Mouse (Mus musculus) CH12F3 (cell line): Measurements from ENCODE around the gene Ttc7.

Experiments used
- in situ Hi-C: fragments of 300-500 bp; cut with MboI; formaldehyde crosslinking; loops from 2 replicates; pipeline ENCODE4 v1.14.3; 2020; ENCODE audit warnings: low sequenced_read_pairs

The Ttc7 gene

DNA sequence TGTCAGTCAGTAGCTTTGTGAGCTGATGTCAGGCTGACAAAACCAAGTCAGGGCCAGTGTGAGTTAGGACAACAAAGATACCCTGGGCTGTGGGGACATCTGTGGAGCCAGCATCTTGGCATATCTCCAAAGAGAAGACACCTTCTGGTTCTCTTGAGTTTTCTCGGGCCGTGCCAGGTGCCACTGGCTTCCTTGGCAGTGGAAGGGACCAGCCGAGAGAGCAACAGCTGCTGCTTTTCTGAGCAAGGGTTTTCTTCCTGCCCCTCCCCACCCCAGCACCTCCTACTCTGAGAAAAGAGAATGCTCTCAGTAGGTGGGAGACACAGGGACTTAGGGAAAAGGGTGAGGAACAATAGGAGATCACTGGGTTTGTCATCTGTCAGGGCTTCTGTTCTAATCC lies 78.4 kb downstream of the Ttc7 start:
- in situ Hi-C loops, result no loop called here

GRCm38 (mm10) chr17:87364108-87364507 lies 81.4 kb downstream of the Ttc7 start:
- in situ Hi-C loops, result no loop called here

- in situ Hi-C loops, result no loop called here
Observed at GRCm38 (mm10) chr17:87365268-87365667, 82.6 kb downstream of the Ttc7 start.

GRCm38 (mm10) chr17:87366520-87366919 lies 83.8 kb downstream of the Ttc7 start:
- in situ Hi-C loops, result no loop called here

DNA sequence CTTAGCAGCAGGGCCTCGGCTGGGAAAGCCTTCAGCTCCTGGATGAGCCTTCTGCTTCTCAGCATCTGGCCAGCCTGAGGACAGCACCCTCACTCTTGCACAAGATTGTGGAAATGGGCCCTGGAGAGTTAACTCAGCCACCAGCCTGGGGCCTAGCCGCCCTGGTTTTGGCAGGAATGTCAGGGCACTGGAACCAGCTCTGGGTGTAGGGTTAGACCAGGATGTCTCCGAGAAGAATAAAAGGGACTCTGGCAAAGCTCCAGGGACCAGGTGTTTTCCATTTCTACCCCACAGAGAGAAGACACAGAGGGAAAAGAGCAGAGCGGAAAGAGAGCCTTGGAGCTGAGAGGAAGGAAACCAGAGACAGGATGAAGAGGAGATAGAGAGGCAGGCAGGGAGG lies 84.5 kb downstream of the Ttc7 start:
- in situ Hi-C loops, result no loop called here

GRCm38 (mm10) chr17:87367640-87368039 lies 85.0 kb downstream of the Ttc7 start:
- in situ Hi-C loops, result no loop called here

- in situ Hi-C loops, result no loop called here
Observed at GRCm38 (mm10) chr17:87368481-87368880, 85.8 kb downstream of the Ttc7 start.

GRCm38 (mm10) chr17:87369270-87369759 lies 86.6 kb downstream of the Ttc7 start:
- in situ Hi-C loops, result no loop called here

DNA sequence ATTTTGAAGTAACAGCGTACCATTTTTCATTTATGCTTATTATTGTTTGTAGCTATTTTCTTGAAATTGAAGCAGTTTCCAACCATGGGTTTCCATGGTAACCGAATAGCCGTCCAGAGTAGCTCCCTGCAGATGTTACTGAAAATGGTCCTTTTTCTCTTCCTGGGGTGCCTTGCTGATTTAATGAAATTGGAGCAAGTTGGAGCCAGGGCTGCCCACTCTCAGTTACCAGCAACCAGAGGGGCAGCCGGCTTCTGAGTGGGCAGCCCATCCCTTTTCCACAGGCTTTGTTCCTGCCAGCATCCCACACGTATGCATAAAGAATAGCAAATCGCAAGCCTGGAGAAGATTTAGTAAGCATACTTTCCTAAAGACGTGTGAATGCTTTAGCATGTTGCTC lies 89.5 kb downstream of the Ttc7 start:
- in situ Hi-C loops, result no loop called here

GRCm38 (mm10) chr17:87373327-87373726 lies 90.6 kb downstream of the Ttc7 start:
- in situ Hi-C loops, result no loop called here

GRCm38 (mm10) chr17:87375941-87376511 lies 93.3 kb downstream of the Ttc7 start:
- in situ Hi-C loops, result no loop called here

GRCm38 (mm10) chr17:87376831-87377471 lies 94.3 kb downstream of the Ttc7 start:
- in situ Hi-C loops, result no loop called here

DNA sequence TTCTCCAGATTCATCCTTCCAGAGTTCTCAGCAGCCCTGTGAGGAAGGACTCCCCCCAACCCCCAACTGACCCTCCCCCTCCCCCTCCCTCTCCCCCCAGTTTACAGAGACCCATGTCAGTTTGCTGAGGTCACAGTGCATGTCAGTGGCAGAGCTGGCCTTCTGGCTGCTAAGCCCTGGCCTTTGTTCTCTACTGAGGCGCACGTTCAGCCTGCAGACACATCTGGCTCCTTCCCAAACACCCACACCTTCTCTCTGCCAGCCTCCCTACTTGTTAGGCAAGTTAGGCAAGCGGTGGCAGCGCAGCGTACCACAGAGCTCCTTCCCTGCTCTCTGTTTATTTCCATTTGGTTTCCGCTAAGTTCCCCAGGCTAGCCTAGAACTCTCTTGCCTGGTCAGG lies 94.8 kb downstream of the Ttc7 start:
- in situ Hi-C loops, result no loop called here

DNA sequence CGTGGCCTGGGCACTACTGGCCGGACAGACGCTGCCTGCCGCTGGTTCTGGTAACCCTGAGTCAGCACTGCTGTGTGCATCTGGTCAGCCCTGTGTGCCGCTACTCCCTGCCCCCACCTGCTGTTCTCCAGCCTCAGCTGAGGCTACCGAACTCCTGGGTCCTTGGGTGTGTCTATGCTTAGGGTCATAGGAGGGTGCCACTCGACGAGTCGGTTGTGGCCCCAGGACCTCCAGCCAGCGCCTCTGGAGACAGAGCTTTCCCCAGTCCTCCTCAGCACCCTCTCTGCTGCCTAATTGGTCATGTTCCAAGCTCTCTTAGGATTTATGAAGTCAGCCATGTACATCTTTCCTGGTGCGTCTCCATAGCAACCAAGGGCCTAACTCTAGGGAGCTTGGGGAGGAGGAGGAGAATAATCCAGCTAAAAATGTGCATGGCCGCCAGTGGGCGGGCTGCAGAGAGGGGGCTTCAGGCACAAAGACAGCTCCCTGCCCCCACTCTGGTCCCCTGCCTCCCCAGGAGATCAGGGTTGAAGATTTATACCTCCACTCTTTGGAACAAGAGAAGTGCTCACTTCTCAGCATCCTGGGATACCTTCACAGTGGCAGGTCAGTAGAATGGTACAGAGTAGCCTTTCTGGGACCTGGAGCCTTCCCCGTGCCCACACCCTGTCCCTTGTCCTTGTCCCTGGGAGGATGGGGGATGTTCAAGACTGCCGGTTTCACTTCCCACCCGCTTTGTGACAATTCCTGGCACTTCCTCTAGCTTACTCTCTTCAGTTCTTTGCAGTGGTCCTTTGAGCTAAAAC lies 95.9 kb downstream of the Ttc7 start:
- in situ Hi-C loops, result no loop called here

GRCm38 (mm10) chr17:87379160-87379624 lies 96.5 kb downstream of the Ttc7 start:
- in situ Hi-C loops, result no loop called here

GRCm38 (mm10) chr17:87379821-87380220 lies 97.1 kb downstream of the Ttc7 start:
- in situ Hi-C loops, result no loop called here

DNA sequence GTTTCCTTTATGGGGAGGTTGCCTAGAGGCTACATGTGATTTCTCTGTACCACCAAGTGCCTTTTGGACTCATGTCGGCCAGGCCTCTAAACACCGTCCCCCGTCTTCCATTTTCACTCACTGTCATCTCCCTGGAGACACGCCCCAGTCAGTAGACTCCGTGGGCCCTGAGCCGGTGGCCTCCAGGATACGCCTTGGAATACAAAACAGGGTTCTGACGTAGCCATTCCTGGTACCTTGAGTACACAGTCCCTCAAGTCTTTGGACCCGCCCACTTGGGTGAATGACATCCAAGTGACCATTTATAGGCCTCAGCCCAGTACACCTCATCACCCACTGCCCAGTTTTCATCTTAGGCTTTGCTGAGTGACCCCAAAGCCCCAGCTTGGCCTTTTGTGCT lies 98.0 kb downstream of the Ttc7 start:
- in situ Hi-C loops, result no loop called here

DNA sequence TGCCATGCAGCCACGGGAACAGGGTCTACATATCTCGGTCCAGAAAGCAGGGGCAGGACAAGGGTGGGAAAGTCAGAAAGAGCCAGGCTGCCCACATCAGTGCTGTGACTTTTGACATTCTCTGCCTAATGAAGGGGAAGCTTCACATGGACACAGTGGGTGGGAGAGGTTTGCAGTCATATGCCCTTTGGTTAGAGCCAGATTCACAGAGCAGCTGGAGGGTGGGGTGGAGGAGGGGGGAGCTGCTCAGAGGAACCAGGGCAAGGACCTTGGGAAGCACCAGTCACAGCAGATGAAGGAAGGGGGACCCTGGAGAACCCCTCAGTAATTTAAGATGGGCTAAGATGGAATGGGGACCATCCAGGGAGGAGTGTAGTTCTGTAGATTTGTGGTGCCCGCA lies 103.1 kb downstream of the Ttc7 start:
- in situ Hi-C loops, result no loop called here

GRCm38 (mm10) chr17:87387068-87387467 lies 104.4 kb downstream of the Ttc7 start:
- in situ Hi-C loops, result no loop called here

GRCm38 (mm10) chr17:87391242-87391641 lies 108.6 kb downstream of the Ttc7 start:
- in situ Hi-C loops, result no loop called here

GRCm38 (mm10) chr17:87397088-87397487 lies 114.4 kb downstream of the Ttc7 start:
- in situ Hi-C loops, result no loop called here

- in situ Hi-C loops, result no loop called here
Observed at GRCm38 (mm10) chr17:87402444-87402843, 119.8 kb downstream of the Ttc7 start.
